Mouse (Mus musculus): ENCODE data around the gene Efna5.

Efna5 gene

GRCm38 (mm10) chr17:62881176-62881790 lies at the start of gene Efna5:
Gene Efna5 (minus strand): TSS chr17:62881317.
- DNase-seq: peak; percentile 94

GRCm38 (mm10) chr17:62915304-62915703 lies 34.2 kb upstream of the Efna5 start:
- DNase-seq: no peak

GRCm38 (mm10) chr17:62905692-62906445 lies 24.8 kb upstream of the Efna5 start:
- no peak for DNase-seq

GRCm38 (mm10) chr17:62899066-62899465 lies 17.9 kb upstream of the Efna5 start:
- DNase-seq: no peak

- DNase-seq: no peak
These were observed 8.9 kb upstream of the Efna5 start for GRCm38 (mm10) chr17:62889991-62890390.

- peak; percentile 95 for DNase-seq
These were observed 3.0 kb upstream of the Efna5 start for GRCm38 (mm10) chr17:62884129-62884506.

- DNase-seq: peak; percentile 94
These were observed 2.5 kb upstream of the Efna5 start for GRCm38 (mm10) chr17:62883476-62884128.

- DNase-seq: peak; percentile 99
These were observed 1.8 kb upstream of the Efna5 start for GRCm38 (mm10) chr17:62882726-62883475.

GRCm38 (mm10) chr17:62881791-62882725 lies 941 bp upstream of the Efna5 start:
- DNase-seq: peak; percentile 96

- DNase-seq: no peak
These were observed 574 bp downstream of the Efna5 start for GRCm38 (mm10) chr17:62880311-62881175.

GRCm38 (mm10) chr17:62879526-62880310 lies 1.4 kb downstream of the Efna5 start:
- peak; percentile 93 for DNase-seq

GRCm38 (mm10) chr17:62875727-62876126 lies 5.4 kb downstream of the Efna5 start:
- DNase-seq: no peak

- peak; percentile 64 for DNase-seq
These were observed 9.2 kb downstream of the Efna5 start for GRCm38 (mm10) chr17:62871928-62872327.

GRCm38 (mm10) chr17:62871191-62871590 lies 9.9 kb downstream of the Efna5 start:
- DNase-seq: peak; percentile 49

GRCm38 (mm10) chr17:62870446-62870845 lies 10.7 kb downstream of the Efna5 start:
- no peak for DNase-seq

- DNase-seq: peak; percentile 79
These were observed 16.2 kb downstream of the Efna5 start for GRCm38 (mm10) chr17:62864966-62865365.

GRCm38 (mm10) chr17:62863004-62863403 lies 18.1 kb downstream of the Efna5 start:
- no peak for DNase-seq

GRCm38 (mm10) chr17:62862298-62862999 lies 18.7 kb downstream of the Efna5 start:
- DNase-seq: no peak

GRCm38 (mm10) chr17:62857275-62857674 lies 23.8 kb downstream of the Efna5 start:
- DNase-seq: no peak

GRCm38 (mm10) chr17:62853741-62854140 lies 27.4 kb downstream of the Efna5 start:
- no peak for DNase-seq

All from heart, adult 11 months (tissue).